Mouse (Mus musculus) MEL (cell line): Measurements from ENCODE around the gene Pars2. TPM values are rescaled to one million over a fixed set of nuclear protein-coding genes. Genes with fewer than 3 reads are reported as not detected.

ENCODE experiments used
- DNase-seq: peaks from one replicate; pipeline ENCODE4 v3.0.0; 2011; ENCODE audit warnings: low read depth, low spot score
- H3K27ac ChIP-seq: 2 replicates; pipeline ENCODE4 v1.5.1; 2012; ENCODE audit warnings: low read depth, mild to moderate bottlenecking, control low read depth, low read length, moderate library complexity; ENCODE audit not compliant: control insufficient read depth
- H3K27me3 ChIP-seq, 2 experiments: fragments of 150-350 bp in 1 of 2; sonication (generic) in 1 of 2; 2 replicates each; pipeline ENCODE4 v1.6.1; 2012; ENCODE audit warnings: low read length in 2 of 2, mild to moderate bottlenecking in 2 of 2, improper control_type of control experiment in 1 of 2, moderate library complexity in 1 of 2; ENCODE audit not compliant: insufficient read depth in 2 of 2, control insufficient read depth in 1 of 2
- H3K36me3 ChIP-seq, 2 experiments: 2 replicates each; pipeline ENCODE4 v1.6.1; 2012 to 2014; ENCODE audit warnings: low read length in 2 of 2, improper control_type of control experiment in 1 of 2, inconsistent platforms in 1 of 2, mild to moderate bottlenecking in 1 of 2; ENCODE audit not compliant: insufficient read depth in 2 of 2, control insufficient read depth in 1 of 2
- H3K4me1 ChIP-seq, 2 experiments: fragments of 150-350 bp in 1 of 2; sonication (generic) in 1 of 2; 2 replicates each; pipeline ENCODE4 v1.6.1; 2012; ENCODE audit warnings: low read length in 2 of 2, improper control_type of control experiment in 1 of 2, mild to moderate bottlenecking in 1 of 2; ENCODE audit not compliant: insufficient read depth in 2 of 2, control insufficient read depth in 1 of 2
- H3K4me3 ChIP-seq, 2 experiments: fragments of 150-350 bp in 1 of 2; sonication (generic) in 1 of 2; 2 replicates each; pipeline ENCODE4 v1.5.1; 2012; ENCODE audit warnings: low read depth in 2 of 2, low read length in 2 of 2, mild to moderate bottlenecking in 2 of 2, moderate library complexity in 2 of 2, control low read depth in 1 of 2, improper control_type of control experiment in 1 of 2; ENCODE audit not compliant: control insufficient read depth in 1 of 2, insufficient read depth in 1 of 2
- H3K79me2 ChIP-seq: 2 replicates; pipeline ENCODE4 v1.6.1; 2012; ENCODE audit warnings: mild to moderate bottlenecking, low read length, moderate library complexity; ENCODE audit not compliant: control insufficient read depth, poor library complexity, insufficient read depth
- H3K9ac ChIP-seq: 2 replicates; pipeline ENCODE4 v1.6.1; 2012; ENCODE audit warnings: low read depth, mild to moderate bottlenecking, control low read depth, low read length, moderate library complexity; ENCODE audit not compliant: control insufficient read depth, poor library complexity, severe bottlenecking
- H3K9me3 ChIP-seq: fragments of 150-350 bp; sonication (generic); replicated peaks from 2 replicates; pipeline ENCODE4 v1.6.1; 2012; ENCODE audit warnings: mild to moderate bottlenecking, low read length, improper control_type of control experiment, moderate library complexity; ENCODE audit not compliant: insufficient read depth
- CHD2 ChIP-seq: IDR thresholded peaks from 2 replicates; pipeline ENCODE4 v1.6.1; 2011; ENCODE audit warnings: low read length, improper control_type of control experiment
- CTCF ChIP-seq, 3 experiments: IDR thresholded peaks in 2 of 3; conservative IDR thresholded peaks in 1 of 3; 2 replicates each; pipeline ENCODE4 v1.5.1; 2011 to 2012; ENCODE audit warnings: low read length in 3 of 3, low read depth in 2 of 3, mild to moderate bottlenecking in 2 of 3, improper control_type of control experiment in 1 of 3, inconsistent platforms in 1 of 3, mixed read lengths in 1 of 3, moderate library complexity in 1 of 3; ENCODE audit not compliant: control insufficient read depth in 1 of 3, insufficient read depth in 1 of 3, poor library complexity in 1 of 3, severe bottlenecking in 1 of 3
- E2F4 ChIP-seq: IDR thresholded peaks from 2 replicates; pipeline ENCODE4 v1.6.1; 2011; ENCODE audit warnings: low read depth, low read length, improper control_type of control experiment, borderline replicate concordance
- ELF1 ChIP-seq: IDR thresholded peaks from 2 replicates; pipeline ENCODE4 v1.6.1; 2014; ENCODE audit warnings: low read depth, mild to moderate bottlenecking, inconsistent platforms, low read length, improper control_type of control experiment, moderate library complexity
- ETS1 ChIP-seq: IDR thresholded peaks from 2 replicates; pipeline ENCODE4 v1.6.1; 2012; ENCODE audit warnings: low read depth, mild to moderate bottlenecking, inconsistent platforms, low read length, improper control_type of control experiment, moderate library complexity
- GABPA ChIP-seq: IDR thresholded peaks from 2 replicates; pipeline ENCODE4 v1.6.1; 2012; ENCODE audit warnings: low read depth, mild to moderate bottlenecking, inconsistent platforms, low read length, improper control_type of control experiment, moderate library complexity
- GATA1 ChIP-seq: IDR thresholded peaks from 2 replicates; pipeline ENCODE4 v1.6.1; 2011; ENCODE audit warnings: low read depth, low read length, improper control_type of control experiment
- HCFC1 ChIP-seq: IDR thresholded peaks from 2 replicates; pipeline ENCODE4 v1.6.1; 2012; ENCODE audit warnings: low read depth, mild to moderate bottlenecking, inconsistent platforms, low read length, improper control_type of control experiment, moderate library complexity
- KAT2A ChIP-seq: conservative IDR thresholded peaks from 2 replicates; pipeline ENCODE4 v1.6.1; 2012; ENCODE audit warnings: low read depth, low read length, improper control_type of control experiment, inconsistent platforms
- MYC ChIP-seq: IDR thresholded peaks from 2 replicates; pipeline ENCODE4 v1.6.1; 2011; ENCODE audit warnings: low read depth, mild to moderate bottlenecking, low read length, improper control_type of control experiment, moderate library complexity
- NELFE ChIP-seq: IDR thresholded peaks from 2 replicates; pipeline ENCODE4 v1.6.1; 2011; ENCODE audit warnings: low read depth, low read length, improper control_type of control experiment
- NRF1 ChIP-seq: IDR thresholded peaks from 2 replicates; pipeline ENCODE4 v1.6.1; 2014; ENCODE audit warnings: low read depth, mild to moderate bottlenecking, inconsistent platforms, low read length, improper control_type of control experiment, moderate library complexity; ENCODE audit not compliant: poor library complexity, insufficient read depth, severe bottlenecking
- POLR2A ChIP-seq, 2 experiments: IDR thresholded peaks; 2 replicates each; pipeline ENCODE4 v1.6.1; 2011 to 2012; ENCODE audit warnings: low read length in 2 of 2, mild to moderate bottlenecking in 2 of 2, control low read depth in 1 of 2, improper control_type of control experiment in 1 of 2, low read depth in 1 of 2, moderate library complexity in 1 of 2; ENCODE audit not compliant: control insufficient read depth in 1 of 2, insufficient read depth in 1 of 2, poor library complexity in 1 of 2
- POLR2AphosphoS2 ChIP-seq: IDR thresholded peaks from 2 replicates; pipeline ENCODE4 v1.6.1; 2011; ENCODE audit warnings: low read length, improper control_type of control experiment
- SIN3A ChIP-seq: IDR thresholded peaks from 2 replicates; pipeline ENCODE4 v1.6.1; 2012; ENCODE audit warnings: low read length, improper control_type of control experiment, inconsistent platforms
- SMC3 ChIP-seq: IDR thresholded peaks from 2 replicates; pipeline ENCODE4 v1.6.1; 2011; ENCODE audit warnings: low read depth, low read length, improper control_type of control experiment
- TBP ChIP-seq: IDR thresholded peaks from 2 replicates; pipeline ENCODE4 v1.8.0; 2011; ENCODE audit warnings: low read depth, low read length, improper control_type of control experiment
- TCF12 ChIP-seq: IDR thresholded peaks from 2 replicates; pipeline ENCODE4 v1.6.1; 2014; ENCODE audit warnings: low read depth, mild to moderate bottlenecking, inconsistent platforms, low read length, improper control_type of control experiment, moderate library complexity
- USF1 ChIP-seq: IDR thresholded peaks from 2 replicates; pipeline ENCODE4 v1.6.1; 2014; ENCODE audit warnings: low read depth, mild to moderate bottlenecking, inconsistent platforms, low read length, improper control_type of control experiment, moderate library complexity
- ZMIZ1 ChIP-seq: IDR thresholded peaks from 2 replicates; pipeline ENCODE4 v1.6.1; 2012; ENCODE audit warnings: low read depth, mild to moderate bottlenecking, inconsistent platforms, low read length, improper control_type of control experiment, moderate library complexity
- ZNF384 ChIP-seq: IDR thresholded peaks from 2 replicates; pipeline ENCODE4 v1.6.1; 2012; ENCODE audit warnings: low read depth, mild to moderate bottlenecking, inconsistent platforms, low read length, improper control_type of control experiment
- polyA plus RNA-seq, 2 experiments: library from polyadenylated mRNA; stranded (reverse) in 1 of 2; unstranded in 1 of 2; fragments of >175 nt in 1 of 2; fragments of >200 nt in 1 of 2; gene quantifications; 2 replicates each; pipeline versions ENCODE4 v1.2.1 to v1.2.4; 2012; ENCODE audit warnings: low replicate concordance in 2 of 2, low read depth in 1 of 2; ENCODE audit not compliant: insufficient read length in 2 of 2, insufficient read depth in 1 of 2, missing spikeins in 1 of 2
- total RNA-seq: library from RNA; depleted of rRNA; stranded (reverse); fragments of 300-350 nt; gene quantifications from 2 replicates; pipeline ENCODE4 v1.2.3, GENCODE M21; 2012; rRNA removed

Gene Pars2
- 10.9 and 11.2 TPM in 2 replicates for total RNA-seq
- 10 to 100 TPM in 1 of 2 experiments, not detected in 1; 11.3 TPM for polyA plus RNA-seq

GRCm38 (mm10) chr4:106650833-106651527 lies at the start of gene Pars2:
Pars2 (plus strand) TSS chr4:106651069.
- no peaks in the 10 kb centered on the region for H3K9me3 ChIP-seq
- peak within 1 kb of the TSS; percentile 44 for H3K27ac ChIP-seq
- DNase-seq: peak; percentile 98
- TF ChIP-seq SMC3 (no peak), POLR2A (IDR thresholded peaks at IDR 0.05; ENCODE audit: control insufficient read depth in 1 of 2, insufficient read depth in 1 of 2, low read depth in 1 of 2, low read length in 2 of 2, poor library complexity in 1 of 2) (peak; percentile 83 to 96), TCF12 (peak; percentile 51; the same call in 1 of the 2 replicates), ELF1 (peak; percentile 92), ZMIZ1 (peak; percentile 61; the same call in 1 of the 2 replicates), NRF1 (peak; percentile 86), ZNF384 (no peak), POLR2AphosphoS2 (peak; percentile 82; the same call in 1 of the 2 replicates), HCFC1 (peak; percentile 93), GATA1 (no peak), GABPA (no peak), CHD2 (no peak), TBP (peak; percentile 88), CTCF (IDR thresholded peaks at IDR 0.05 in 2 of 3, conservative IDR thresholded peaks at IDR 0.05 in 1 of 3; ENCODE audit: control insufficient read depth in 1 of 3, insufficient read depth in 1 of 3, low read depth in 2 of 3, low read length in 3 of 3, poor library complexity in 1 of 3, severe bottlenecking in 1 of 3) (no peak), ETS1 (peak; percentile 9; the same call in 1 of the 2 replicates), USF1 (0 out of 2 replicates have a peak, but pooled peaks have one; percentile 13), KAT2A (peak; percentile 59), MYC (peak; percentile 77; the same call in 1 of the 2 replicates), NELFE (peak; percentile 91), E2F4 (peak; percentile 96), SIN3A (peak; percentile 82)
- H3K79me2 ChIP-seq: peaks cover 2% of the 10 kb centered on the region
- H3K36me3 ChIP-seq: peaks cover 0 to 16% of the 10 kb centered on the region in 2 experiments; a peak in 1 of 4 replicates
- H3K4me3 ChIP-seq: peak within 1 kb of the TSS; percentile 77 to 81
- H3K9ac ChIP-seq: peak within 1 kb of the TSS; percentile 75
- peaks cover 11 to 17% of the 10 kb centered on the region in 2 experiments; a peak in 3 of 4 replicates for H3K4me1 ChIP-seq
- no peaks in the 10 kb centered on the region for H3K27me3 ChIP-seq
